Mouse (Mus musculus): ENCODE measurements around the gene Fam126a. TPM values are rescaled to one million over a fixed set of nuclear protein-coding genes. Genes with fewer than 3 reads are reported as not detected.

The Fam126a gene
- polyA plus RNA-seq, 1 experiment from 2014 or later: 33.9 TPM

DNA sequence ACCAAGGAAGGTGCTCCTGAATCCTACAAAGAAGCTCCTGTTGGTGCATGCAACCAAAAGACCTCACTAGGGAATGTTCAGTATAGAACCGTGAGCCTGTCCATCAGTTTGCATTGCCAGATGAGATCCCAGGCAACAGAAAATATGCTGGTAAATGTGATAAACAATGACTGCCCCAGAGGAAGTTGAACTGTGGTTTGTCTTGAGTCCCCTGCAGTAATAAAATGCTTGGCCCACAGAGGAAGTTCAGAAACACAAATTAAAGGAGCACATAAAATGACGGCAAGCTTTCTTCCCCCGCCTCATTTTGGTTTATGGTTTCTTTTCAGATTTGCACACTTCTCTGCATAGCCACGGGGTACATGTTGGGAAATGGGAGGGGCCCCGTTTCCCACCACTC is 8.3 kb upstream of the Fam126a start:
- Histone ChIP-seq H3K27me3 (replicated peaks) (no peaks in the 10 kb centered on the region), H3K9me3 (no peaks in the 10 kb centered on the region), H3K4me1 (peaks cover 12% of the 10 kb centered on the region; the same call in 1 of the 2 replicates), H3K4me2 (no peak overlapping the region), H3K9ac (no peak overlapping the region), H3K27ac (replicated peaks) (no peak overlapping the region), H3K36me3 (no peaks in the 10 kb centered on the region), H3K4me3 (no peak overlapping the region)
- 66% methylated on average over 5 of the region's 5 CpGs for WGBS
- ATAC-seq (ENCODE audit: extremely low read depth, insufficient number of reproducible peaks, low FRiP score, low TSS enrichment): no peak

DNA sequence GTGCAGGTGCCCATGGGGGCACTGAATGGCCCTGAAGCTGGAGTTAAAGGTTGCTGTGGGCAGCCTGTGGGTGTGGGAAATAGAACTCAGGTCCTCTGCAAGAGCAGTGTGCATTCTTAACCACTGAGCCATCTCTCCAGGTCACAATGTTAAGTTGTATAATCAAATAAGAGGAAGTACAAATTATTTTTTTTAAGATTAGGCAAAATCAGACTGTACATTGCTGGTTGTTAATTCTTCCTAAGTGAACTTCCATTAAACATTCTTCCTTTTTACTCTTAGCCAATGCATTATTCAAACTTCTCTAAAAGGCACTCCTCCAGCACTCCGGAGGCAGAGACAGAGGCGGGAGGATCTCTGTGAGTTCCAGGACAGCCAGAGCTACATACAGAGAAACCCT is 7.7 kb upstream of the Fam126a start:
- no peak overlapping the region for H3K4me2 ChIP-seq
- no peaks in the 10 kb centered on the region for H3K36me3 ChIP-seq
- H3K4me1 ChIP-seq: peaks cover 13% of the 10 kb centered on the region; the same call in 1 of the 2 replicates
- no peak overlapping the region for H3K4me3 ChIP-seq
- H3K9ac ChIP-seq: no peak overlapping the region
- no peaks in the 10 kb centered on the region for H3K9me3 ChIP-seq
- 91% methylated on average over 2 of the region's 2 CpGs for WGBS
- ATAC-seq (ENCODE audit: extremely low read depth, insufficient number of reproducible peaks, low FRiP score, low TSS enrichment): no peak
- H3K27ac ChIP-seq (replicated peaks): no peak overlapping the region
- no peaks in the 10 kb centered on the region for H3K27me3 ChIP-seq (replicated peaks)

- no peaks in the 10 kb centered on the region for H3K27me3 ChIP-seq (replicated peaks)
- no peak overlapping the region for H3K27ac ChIP-seq (replicated peaks)
- ATAC-seq (ENCODE audit: extremely low read depth, insufficient number of reproducible peaks, low FRiP score, low TSS enrichment): no peak
- no peak overlapping the region for H3K4me2 ChIP-seq
- H3K4me1 ChIP-seq: peaks cover 13% of the 10 kb centered on the region; the same call in 1 of the 2 replicates
- H3K9ac ChIP-seq: no peak overlapping the region
- no peaks in the 10 kb centered on the region for H3K36me3 ChIP-seq
- H3K4me3 ChIP-seq: no peak overlapping the region
- WGBS: 80% methylated on average over 6 of the region's 6 CpGs
- no peaks in the 10 kb centered on the region for H3K9me3 ChIP-seq
Measured at GRCm38 (mm10) chr5:24036731-24037130, 6.2 kb upstream of the Fam126a start.

DNA sequence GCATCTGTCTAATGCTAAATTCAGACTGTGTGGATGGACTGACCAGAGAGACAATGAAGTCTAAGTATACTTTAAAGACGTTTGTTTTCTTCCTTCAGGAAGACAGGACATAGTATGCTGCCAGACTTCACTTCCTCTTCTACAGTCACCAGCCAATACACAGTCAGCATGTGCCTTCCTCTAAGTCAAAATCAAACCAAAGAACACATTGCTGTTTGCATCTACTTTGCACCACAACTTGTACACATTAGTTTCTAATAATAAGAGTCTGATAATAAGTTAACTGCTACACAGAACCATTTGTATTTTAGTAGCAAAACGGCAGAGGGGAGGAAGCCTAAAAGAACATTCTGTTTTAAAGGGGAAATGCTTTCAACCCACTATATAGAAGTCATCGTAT is 4.5 kb upstream of the Fam126a start:
- Histone ChIP-seq H3K27me3 (replicated peaks) (no peaks in the 10 kb centered on the region), H3K4me1 (peaks cover 13% of the 10 kb centered on the region; the same call in 1 of the 2 replicates), H3K4me3 (no peak overlapping the region), H3K36me3 (no peaks in the 10 kb centered on the region), H3K27ac (replicated peaks) (no peak overlapping the region), H3K9me3 (no peaks in the 10 kb centered on the region), H3K4me2 (no peak overlapping the region), H3K9ac (no peak overlapping the region)
- WGBS: 40% methylated on average over 3 of the region's 3 CpGs
- ATAC-seq (ENCODE audit: extremely low read depth, insufficient number of reproducible peaks, low FRiP score, low TSS enrichment): no peak

DNA sequence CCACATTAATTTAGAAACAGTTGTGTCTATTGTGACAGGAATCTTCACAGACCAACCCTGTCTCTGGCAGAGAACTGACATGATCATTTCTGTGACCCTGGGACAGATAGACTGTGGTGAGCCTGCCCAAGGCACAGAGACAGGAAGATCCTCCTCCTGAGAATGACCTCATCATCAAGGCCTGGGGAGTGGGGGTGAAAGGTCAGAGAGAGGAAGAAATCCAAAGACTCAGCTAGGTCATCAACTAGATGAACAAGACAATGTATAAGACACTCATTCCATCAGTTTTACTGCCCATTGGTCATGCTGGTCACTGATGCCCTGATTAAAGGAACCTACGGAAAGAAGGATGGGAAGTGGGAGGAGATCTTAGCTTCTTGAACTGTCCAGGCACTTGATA is 3.6 kb upstream of the Fam126a start:
- Histone ChIP-seq H3K4me3 (no peak overlapping the region), H3K4me1 (peaks cover 15% of the 10 kb centered on the region), H3K9me3 (no peaks in the 10 kb centered on the region), H3K9ac (no peak overlapping the region), H3K27me3 (replicated peaks) (no peaks in the 10 kb centered on the region), H3K36me3 (no peaks in the 10 kb centered on the region), H3K27ac (replicated peaks) (no peak overlapping the region), H3K4me2 (no peak overlapping the region)
- 63% methylated on average over 1 of the region's 1 CpGs for WGBS
- ATAC-seq (ENCODE audit: extremely low read depth, insufficient number of reproducible peaks, low FRiP score, low TSS enrichment): no peak

DNA sequence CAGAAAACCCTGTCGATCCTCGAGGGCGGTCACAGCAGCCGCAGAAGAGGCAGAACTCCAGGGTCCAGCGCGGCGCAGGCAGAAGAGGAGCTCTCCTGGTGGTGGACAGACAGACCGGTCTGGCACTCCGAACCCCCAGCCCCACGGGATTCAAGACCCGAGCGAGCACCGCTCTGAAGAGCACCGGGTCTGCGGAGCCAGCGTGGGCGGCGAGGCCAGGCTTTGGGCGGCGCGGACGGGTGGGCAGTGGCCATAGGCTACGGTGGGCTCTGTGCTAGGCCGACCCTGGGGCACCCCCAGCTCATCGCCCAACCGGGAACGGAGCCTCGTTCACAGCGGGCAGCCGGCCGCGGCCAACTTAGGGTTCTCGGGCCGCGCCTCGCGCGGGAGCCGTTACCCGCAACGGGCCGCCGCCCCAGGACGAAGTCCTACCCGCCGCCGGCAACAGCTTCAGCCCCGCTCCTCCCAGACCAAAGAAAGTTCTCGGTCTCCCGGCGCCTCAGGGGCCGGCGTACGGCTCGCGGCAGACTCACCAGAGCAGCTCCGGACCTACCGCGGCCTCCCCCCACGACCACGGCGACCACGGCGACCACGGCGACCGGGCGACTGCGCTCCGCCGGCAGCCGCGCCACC is 428 bp downstream of the Fam126a start:
- Histone ChIP-seq H3K9me3 (no peaks in the 10 kb centered on the region), H3K27ac (replicated peaks) (peak overlapping the region; percentile 89), H3K27me3 (replicated peaks) (no peaks in the 10 kb centered on the region), H3K36me3 (peaks cover 4% of the 10 kb centered on the region; the same call in 1 of the 2 replicates), H3K4me1 (peaks cover 42% of the 10 kb centered on the region), H3K4me2 (peak overlapping the region; percentile 74), H3K4me3 (peak overlapping the region; percentile 96), H3K9ac (peak overlapping the region; percentile 98)
- peak; percentile 31; the same call in 1 of the 2 replicates for ATAC-seq (ENCODE audit: extremely low read depth, insufficient number of reproducible peaks, low FRiP score, low TSS enrichment)
- WGBS: under 1% methylated on average over 73 of the region's 73 CpGs

- H3K4me3 ChIP-seq: peak overlapping the region; percentile 96
- peak overlapping the region; percentile 98 for H3K9ac ChIP-seq
- peak overlapping the region; percentile 74 for H3K4me2 ChIP-seq
- H3K27ac ChIP-seq (replicated peaks): peak overlapping the region; percentile 89
- peaks cover 9% of the 10 kb centered on the region for H3K36me3 ChIP-seq
- no peak for ATAC-seq (ENCODE audit: extremely low read depth, insufficient number of reproducible peaks, low FRiP score, low TSS enrichment)
- WGBS: 2% methylated on average over 11 of the region's 11 CpGs
- no peaks in the 10 kb centered on the region for H3K27me3 ChIP-seq (replicated peaks)
- H3K9me3 ChIP-seq: no peaks in the 10 kb centered on the region
- peaks cover 35% of the 10 kb centered on the region for H3K4me1 ChIP-seq
Measured at GRCm38 (mm10) chr5:24029331-24029771, 1.1 kb downstream of the Fam126a start.

GRCm38 (mm10) chr5:24024957-24025356 is 5.5 kb downstream of the Fam126a start:
- peaks cover 10% of the 10 kb centered on the region for H3K36me3 ChIP-seq
- no peak for ATAC-seq (ENCODE audit: extremely low read depth, insufficient number of reproducible peaks, low FRiP score, low TSS enrichment)
- peaks cover 41% of the 10 kb centered on the region for H3K4me1 ChIP-seq
- H3K27ac ChIP-seq (replicated peaks): no peak overlapping the region
- H3K4me3 ChIP-seq: no peak overlapping the region
- no peak overlapping the region for H3K9ac ChIP-seq
- WGBS: 74% methylated on average over 3 of the region's 3 CpGs
- no peaks in the 10 kb centered on the region for H3K27me3 ChIP-seq (replicated peaks)
- no peak overlapping the region for H3K4me2 ChIP-seq
- H3K9me3 ChIP-seq: no peaks in the 10 kb centered on the region

DNA sequence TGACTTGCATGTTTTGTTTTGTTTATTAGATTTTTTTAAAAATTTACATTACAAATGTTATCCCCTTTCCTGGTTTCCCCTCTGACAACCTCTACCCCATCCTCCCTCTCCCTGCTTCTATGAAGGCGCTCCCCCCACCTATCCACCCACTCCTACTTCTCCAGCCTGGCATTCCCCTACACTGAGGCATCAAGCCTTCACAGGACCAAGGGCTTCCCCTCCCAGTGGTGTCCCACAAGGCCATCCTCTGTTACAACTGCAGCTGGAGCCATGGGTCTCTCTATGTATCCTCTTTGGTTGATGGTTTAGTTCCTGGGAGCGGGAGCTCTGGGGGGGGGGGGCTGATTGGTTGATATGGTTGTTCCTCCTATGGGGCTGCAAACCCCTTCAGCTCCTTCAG is 7.3 kb downstream of the Fam126a start:
- Histone ChIP-seq H3K9me3 (no peaks in the 10 kb centered on the region), H3K4me2 (no peak overlapping the region), H3K4me1 (peaks cover 38% of the 10 kb centered on the region), H3K27me3 (replicated peaks) (no peaks in the 10 kb centered on the region), H3K36me3 (peaks cover 10% of the 10 kb centered on the region), H3K9ac (no peak overlapping the region), H3K27ac (replicated peaks) (no peak overlapping the region), H3K4me3 (no peak overlapping the region)
- ATAC-seq (ENCODE audit: extremely low read depth, insufficient number of reproducible peaks, low FRiP score, low TSS enrichment): no peak
- WGBS: 93% methylated on average over 2 of the region's 2 CpGs

GRCm38 (mm10) chr5:24021683-24022082 is 8.8 kb downstream of the Fam126a start:
- no peak overlapping the region for H3K9ac ChIP-seq
- H3K4me3 ChIP-seq: no peak overlapping the region
- no peak for ATAC-seq (ENCODE audit: extremely low read depth, insufficient number of reproducible peaks, low FRiP score, low TSS enrichment)

DNA sequence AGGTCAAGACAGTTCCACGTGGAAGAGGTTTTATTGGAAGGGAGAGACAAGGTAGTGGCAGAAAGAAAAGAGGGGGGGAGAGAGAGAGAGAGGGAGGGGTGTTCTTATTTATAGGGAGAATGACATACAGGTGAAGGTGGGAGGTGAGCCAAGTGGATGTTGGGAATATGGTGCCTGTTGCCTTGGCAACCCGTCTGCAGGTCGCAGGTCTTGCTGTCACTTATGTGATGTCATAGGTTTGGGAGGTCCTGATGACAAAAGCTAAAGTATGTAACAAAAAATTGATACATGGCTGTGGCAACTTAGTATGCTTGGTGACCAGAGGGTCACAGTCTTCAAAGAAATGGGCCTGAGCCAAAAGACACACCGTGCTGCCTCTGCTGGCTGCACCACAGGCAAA is 10.1 kb downstream of the Fam126a start:
- Histone ChIP-seq H3K4me3 (no peak overlapping the region), H3K4me2 (no peak overlapping the region), H3K27ac (replicated peaks) (no peak overlapping the region), H3K27me3 (replicated peaks) (no peaks in the 10 kb centered on the region), H3K4me1 (peaks cover 19% of the 10 kb centered on the region), H3K9me3 (no peaks in the 10 kb centered on the region), H3K36me3 (peaks cover 10% of the 10 kb centered on the region; the same call in 1 of the 2 replicates), H3K9ac (no peak overlapping the region)
- no peak for ATAC-seq (ENCODE audit: extremely low read depth, insufficient number of reproducible peaks, low FRiP score, low TSS enrichment)
- WGBS: 80% methylated on average over 4 of the region's 4 CpGs

More at GRCm38 (mm10) chr5:24021683-24022082, 8.8 kb downstream of the Fam126a start:
- Histone ChIP-seq H3K4me2 (no peak overlapping the region), H3K27me3 (replicated peaks) (no peaks in the 10 kb centered on the region), H3K27ac (replicated peaks) (no peak overlapping the region), H3K9me3 (no peaks in the 10 kb centered on the region), H3K4me1 (peaks cover 25% of the 10 kb centered on the region), H3K36me3 (peaks cover 9% of the 10 kb centered on the region; the same call in 1 of the 2 replicates)
- 74% methylated on average over 5 of the region's 5 CpGs for WGBS
